ENCODE assay signal across 9 mouse cellular contexts in genomic region chr14:124675654-124676505, GRCm38 (mm10). TPM values are rescaled to one million over a fixed set of nuclear protein-coding genes. Genes with fewer than 3 reads are reported as not detected.
DNase-seq lines count a peak whose midpoint lies in the region; ATAC-seq and TF ChIP-seq lines count a peak whose summit lies in the region.
"Had no signal": no experiment of that assay in that cellular context is flagged by ENCODE, and none has a peak within 500 bp of the region (broad histone marks: within the 10 kb centered on the region; RNA-seq: fewer than 3 reads in every experiment).

No protein-coding gene starts in this region.

- H3K9me3 ChIP-seq in kidney, postnatal 0 days (replicated peaks; ENCODE audit: low read length) = no peaks in the 10 kb centered on the region
- no peaks in the 10 kb centered on the region for H3K9me3 ChIP-seq in embryonic facial prominence, embryonic 11.5 days (replicated peaks; ENCODE audit: control insufficient read depth, low read length)
- H3K9me3 ChIP-seq in hindbrain, embryonic 10.5 days = no peaks in the 10 kb centered on the region
- H3K9me3 ChIP-seq in limb, embryonic 10.5 days (replicated peaks) = no peaks in the 10 kb centered on the region

- 0 out of 2 replicates have a peak, but pooled peaks have one; percentile 21 for ATAC-seq in kidney, postnatal 0 days (replicated peaks; ENCODE audit: low FRiP score, low read depth)
- 0 out of 2 replicates have a peak, but pooled peaks have one; percentile 11 for ATAC-seq in embryonic facial prominence, embryonic 11.5 days (replicated peaks; ENCODE audit: insufficient number of reproducible peaks, low FRiP score, low TSS enrichment, low read depth)
- ATAC-seq in megakaryocyte progenitor cell, adult 5-6 weeks (replicated peaks; ENCODE audit: poor library complexity) = no peak

- no peaks in the 10 kb centered on the region for H3K4me1 ChIP-seq in kidney, postnatal 0 days (replicated peaks; ENCODE audit: insufficient read depth, low read length)
- H3K4me1 ChIP-seq in embryonic facial prominence, embryonic 11.5 days (ENCODE audit: control insufficient read depth, insufficient read depth, low read length) = no peaks in the 10 kb centered on the region
- H3K4me1 ChIP-seq in hindbrain, embryonic 10.5 days (replicated peaks) = peaks cover 33% of the 10 kb centered on the region
- H3K4me1 ChIP-seq in limb, embryonic 10.5 days = peaks cover 21% of the 10 kb centered on the region

- no peak for TF ChIP-seq CTCF in kidney, postnatal 0 days (IDR thresholded peaks at IDR 0.05; ENCODE audit: low read depth)

- no peak overlapping the region for H3K4me3 ChIP-seq in kidney, postnatal 0 days (replicated peaks; ENCODE audit: low read depth, low read length)
- H3K4me3 ChIP-seq in embryonic facial prominence, embryonic 11.5 days (ENCODE audit: low read depth, low read length) = peak overlapping the region; percentile 36
- peak overlapping the region; percentile 58 for H3K4me3 ChIP-seq in hindbrain, embryonic 10.5 days
- H3K4me3 ChIP-seq in limb, embryonic 10.5 days = peak overlapping the region; percentile 52

- no peak overlapping the region for H3K27ac ChIP-seq in kidney, postnatal 0 days
- H3K27ac ChIP-seq in embryonic facial prominence, embryonic 11.5 days (replicated peaks; ENCODE audit: low read depth, low read length) = no peak overlapping the region
- H3K27ac ChIP-seq in hindbrain, embryonic 10.5 days = peak overlapping the region; percentile 85
- H3K27ac ChIP-seq in limb, embryonic 10.5 days = no peak overlapping the region

- no peaks in the 10 kb centered on the region for H3K36me3 ChIP-seq in kidney, postnatal 0 days (ENCODE audit: insufficient read depth, low read length)
- no peaks in the 10 kb centered on the region for H3K36me3 ChIP-seq in embryonic facial prominence, embryonic 11.5 days (replicated peaks; ENCODE audit: control insufficient read depth, insufficient read depth, low read depth, low read length)
- H3K36me3 ChIP-seq in hindbrain, embryonic 10.5 days = no peaks in the 10 kb centered on the region
- H3K36me3 ChIP-seq in limb, embryonic 10.5 days = no peaks in the 10 kb centered on the region
- H3K36me3 ChIP-seq: G1E had no signal

- no peaks in the 10 kb centered on the region for H3K27me3 ChIP-seq in kidney, postnatal 0 days (ENCODE audit: insufficient read depth, low read length)
- peaks cover 9% of the 10 kb centered on the region for H3K27me3 ChIP-seq in embryonic facial prominence, embryonic 11.5 days (ENCODE audit: control insufficient read depth, insufficient read depth, low read length)
- H3K27me3 ChIP-seq in hindbrain, embryonic 10.5 days (ENCODE audit: insufficient read depth, poor library complexity, severe bottlenecking) = peaks cover 21% of the 10 kb centered on the region
- H3K27me3 ChIP-seq in limb, embryonic 10.5 days (ENCODE audit: low read depth, poor library complexity, severe bottlenecking) = peaks cover 36% of the 10 kb centered on the region

- no peak for DNase-seq in kidney, postnatal 0 days (ENCODE audit: low spot score)
- no peak for DNase-seq in kidney, adult 8-10 months
- DNase-seq in embryonic facial prominence, embryonic 11.5 days (ENCODE audit: low spot score) = peak; percentile 21
- peak; percentile 45 for DNase-seq in hindbrain, embryonic 10.5 days (ENCODE audit: low spot score)
- peak; percentile 51 for DNase-seq in limb, embryonic 10.5 days (ENCODE audit: low spot score)
- peak; percentile 54 for DNase-seq in retina, postnatal 1 day
- no peak for DNase-seq in spleen, adult 18-20 months

- H3K9ac ChIP-seq in kidney, postnatal 0 days (ENCODE audit: low read depth, low read length) = no peak overlapping the region
- H3K9ac ChIP-seq in embryonic facial prominence, embryonic 11.5 days (replicated peaks; ENCODE audit: low read length) = no peak overlapping the region

- 12% methylated on average over 23 of the region's 23 CpGs for WGBS in kidney, postnatal 0 days
- 11% methylated on average over 23 of the region's 23 CpGs for WGBS in embryonic facial prominence, embryonic 11.5 days
- 11% methylated on average over 23 of the region's 23 CpGs for WGBS in hindbrain, embryonic 10.5 days
- WGBS in limb, embryonic 10.5 days = 22% methylated on average over 23 of the region's 23 CpGs

- peak overlapping the region; percentile 46 for H3K4me2 ChIP-seq in kidney, postnatal 0 days (ENCODE audit: low read length)
- H3K4me2 ChIP-seq in embryonic facial prominence, embryonic 11.5 days (ENCODE audit: low read depth, low read length) = peak overlapping the region; percentile 72

RNA-seq across cellular contexts. Expression of gene Fgf14, which starts 1.0 kb away (rescaled TPM):
- polyA plus RNA-seq in kidney, postnatal 0 days (2015; fragmentation: Nextera tagmentation; extraction: Ambion mirVana) = 0.06 and 0.16 TPM in 2 replicates
- 1.2 and 1.5 TPM in 2 replicates for polyA plus RNA-seq in embryonic facial prominence, embryonic 11.5 days (2014; fragmentation: Nextera tagmentation; extraction: Ambion mirVana)
- polyA plus RNA-seq in hindbrain, embryonic 10.5 days (2016; fragmentation: Nextera tagmentation; extraction: Ambion mirVana) = 4.4 and 5.1 TPM in 2 replicates
- 0.18 TPM in 1 of 2 replicates, not detected in the other for polyA plus RNA-seq in limb, embryonic 10.5 days (2016; fragmentation: Nextera tagmentation; extraction: Ambion mirVana)
- total RNA-seq in megakaryocyte progenitor cell, adult 5-6 weeks (2015) = not detected in 2 replicates
- not detected in 2 replicates for total RNA-seq in megakaryocyte progenitor cell, adult 5-6 weeks (2017)
- polyA plus RNA-seq: G1E had no signal

Comparison
In these comparisons a context has a peak if more than half of its experiments do, and no peak if none do; other contexts are left out.
1. DNase-seq: peak in embryonic facial prominence, embryonic 11.5 days (single experiment), hindbrain, embryonic 10.5 days (single experiment), limb, embryonic 10.5 days (single experiment) and retina, postnatal 1 day (single experiment); none in kidney, postnatal 0 days (single experiment), kidney, adult 8-10 months (0 of 2) and spleen, adult 18-20 months (0 of 2).